Mouse (Mus musculus) hindbrain, embryonic 13.5 days (tissue): ENCODE measurements around the gene Mcemp1. TPM values are rescaled to one million over a fixed set of nuclear protein-coding genes. Genes with fewer than 3 reads are reported as not detected.

Experiments used
- ATAC-seq: fragments of 200-750 bp; cut with Nextera tagmentation; 2 replicates; pipeline ENCODE4 v1.8.0; 2017; ENCODE audit warnings: moderate TSS enrichment; ENCODE audit not compliant: low FRiP score
- H3K27ac ChIP-seq: fragments of 300-500 bp; sonication (generic); 2 replicates; pipeline ENCODE4 v1.5.1; 2015; ENCODE audit warnings: inconsistent platforms, mild to moderate bottlenecking, moderate library complexity
- H3K27me3 ChIP-seq: fragments of 300-500 bp; sonication (generic); 2 replicates; pipeline ENCODE4 v1.6.1; 2015; ENCODE audit warnings: mild to moderate bottlenecking, inconsistent platforms
- H3K36me3 ChIP-seq: fragments of 300-500 bp; sonication (generic); 2 replicates; pipeline ENCODE4 v1.6.1; 2015; ENCODE audit warnings: mild to moderate bottlenecking, inconsistent platforms
- H3K4me1 ChIP-seq: fragments of 300-500 bp; sonication (generic); replicated peaks from 2 replicates; pipeline ENCODE4 v1.6.1; 2015; ENCODE audit warnings: inconsistent platforms
- H3K4me2 ChIP-seq: fragments of 300-500 bp; sonication (generic); 2 replicates; pipeline ENCODE4 v1.6.1; 2015; ENCODE audit warnings: inconsistent platforms, mild to moderate bottlenecking, moderate library complexity
- H3K4me3 ChIP-seq: fragments of 300-500 bp; sonication (generic); 2 replicates; pipeline ENCODE4 v1.5.1; 2015; ENCODE audit warnings: mild to moderate bottlenecking, inconsistent platforms
- H3K9ac ChIP-seq: fragments of 300-500 bp; sonication (generic); 2 replicates; pipeline ENCODE4 v1.6.1; 2015; ENCODE audit warnings: mild to moderate bottlenecking, inconsistent platforms
- H3K9me3 ChIP-seq: fragments of 300-500 bp; sonication (generic); 2 replicates; pipeline ENCODE4 v1.6.1; 2016; ENCODE audit warnings: inconsistent platforms
- WGBS: fragments of 180-500 bp; shearing (Covaris S2); methylation state at CpG from one replicate; pipeline ENCODE4 v1.1.7; 2015; 5-methylcytosine and 5-hydroxymethylcytosine counted together
- polyA plus RNA-seq: library from polyadenylated mRNA; unstranded; fragments of >200 nt; fragmentation: Nextera tagmentation; extraction: Ambion mirVana; gene quantifications from 2 replicates; pipeline ENCODE4 v1.2.1, GENCODE M21; 2015

The Mcemp1 gene
- polyA plus RNA-seq, 1 experiment from 2014 or later, result 0.10 TPM

DNA sequence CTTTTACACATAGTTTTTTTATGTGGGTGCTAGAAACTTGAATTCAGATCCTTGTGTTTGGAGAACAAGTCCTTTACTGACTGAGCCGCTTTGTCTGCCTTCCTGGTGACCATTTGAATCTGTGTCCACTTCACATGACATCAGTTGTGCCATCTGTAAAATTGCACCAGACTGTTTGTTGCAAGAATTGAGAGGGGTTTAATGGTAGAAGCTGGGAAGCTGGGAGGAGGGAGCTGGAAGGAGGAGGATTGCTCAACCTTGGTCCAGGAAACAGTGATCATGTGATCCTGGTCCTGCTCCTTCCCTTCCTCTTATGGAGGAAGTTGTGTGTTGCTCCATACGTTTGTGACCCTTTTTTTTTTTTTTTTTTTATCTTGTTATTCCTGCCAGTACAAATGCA is 17.3 kb upstream of the Mcemp1 start:
- Histone ChIP-seq H3K4me2 (no peak overlapping the region), H3K27ac (no peak overlapping the region), H3K36me3 (no peaks in the 10 kb centered on the region), H3K27me3 (no peaks in the 10 kb centered on the region), H3K9me3 (no peaks in the 10 kb centered on the region), H3K9ac (no peak overlapping the region), H3K4me1 (no peaks in the 10 kb centered on the region), H3K4me3 (no peak overlapping the region)
- ATAC-seq, result no peak
- WGBS, result 94% methylated on average over 1 of the region's 2 CpGs

DNA sequence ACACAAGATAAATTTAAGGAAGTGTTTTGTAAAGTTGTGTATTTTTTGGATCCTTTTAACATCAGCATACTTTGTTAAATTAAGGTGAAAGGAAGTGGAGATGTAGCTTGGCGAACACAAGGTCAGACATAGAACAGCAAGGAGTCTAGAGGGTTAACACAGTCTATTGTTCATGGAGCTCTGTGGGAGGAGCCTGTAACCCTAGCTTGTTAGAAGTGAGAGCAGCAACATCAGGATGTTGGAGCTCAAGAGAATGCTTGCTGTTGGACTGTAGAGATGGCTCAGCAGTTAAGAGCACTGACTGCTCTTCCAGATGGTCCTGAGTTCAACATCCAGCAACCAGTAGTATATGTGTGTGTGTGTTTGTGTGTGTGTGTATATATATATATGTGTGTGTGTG is 16.6 kb upstream of the Mcemp1 start:
- WGBS, result 36% methylated on average over 1 of the region's 1 CpGs
- H3K9ac ChIP-seq, result no peak overlapping the region
- no peak overlapping the region for H3K27ac ChIP-seq

DNA sequence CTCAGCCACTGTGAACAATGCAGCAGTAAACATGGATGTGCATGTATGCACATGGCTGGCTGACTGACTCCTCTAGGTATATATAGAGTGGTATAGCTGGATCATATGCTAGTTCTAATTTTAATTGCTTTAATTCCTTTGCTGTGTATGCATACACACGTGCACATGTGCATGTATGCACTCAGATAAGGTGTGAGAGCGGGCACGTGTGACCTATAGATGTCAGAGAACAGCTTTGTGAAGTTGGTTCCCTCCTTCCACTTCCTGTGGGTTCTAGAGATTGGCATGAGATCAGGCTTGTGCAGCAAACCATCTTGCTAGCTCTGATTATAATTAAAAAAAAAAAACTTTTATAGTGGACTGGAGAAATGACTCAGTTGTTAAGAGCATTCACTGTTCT is 12.7 kb upstream of the Mcemp1 start:
- no peak overlapping the region for H3K4me3 ChIP-seq

More for the DNA sequence above, 16.6 kb upstream of the Mcemp1 start:
- no peaks in the 10 kb centered on the region for H3K27me3 ChIP-seq
- H3K4me3 ChIP-seq, result no peak overlapping the region
- H3K9me3 ChIP-seq, result no peaks in the 10 kb centered on the region
- no peaks in the 10 kb centered on the region for H3K36me3 ChIP-seq
- no peaks in the 10 kb centered on the region for H3K4me1 ChIP-seq
- ATAC-seq, result no peak
- H3K4me2 ChIP-seq, result no peak overlapping the region

DNA sequence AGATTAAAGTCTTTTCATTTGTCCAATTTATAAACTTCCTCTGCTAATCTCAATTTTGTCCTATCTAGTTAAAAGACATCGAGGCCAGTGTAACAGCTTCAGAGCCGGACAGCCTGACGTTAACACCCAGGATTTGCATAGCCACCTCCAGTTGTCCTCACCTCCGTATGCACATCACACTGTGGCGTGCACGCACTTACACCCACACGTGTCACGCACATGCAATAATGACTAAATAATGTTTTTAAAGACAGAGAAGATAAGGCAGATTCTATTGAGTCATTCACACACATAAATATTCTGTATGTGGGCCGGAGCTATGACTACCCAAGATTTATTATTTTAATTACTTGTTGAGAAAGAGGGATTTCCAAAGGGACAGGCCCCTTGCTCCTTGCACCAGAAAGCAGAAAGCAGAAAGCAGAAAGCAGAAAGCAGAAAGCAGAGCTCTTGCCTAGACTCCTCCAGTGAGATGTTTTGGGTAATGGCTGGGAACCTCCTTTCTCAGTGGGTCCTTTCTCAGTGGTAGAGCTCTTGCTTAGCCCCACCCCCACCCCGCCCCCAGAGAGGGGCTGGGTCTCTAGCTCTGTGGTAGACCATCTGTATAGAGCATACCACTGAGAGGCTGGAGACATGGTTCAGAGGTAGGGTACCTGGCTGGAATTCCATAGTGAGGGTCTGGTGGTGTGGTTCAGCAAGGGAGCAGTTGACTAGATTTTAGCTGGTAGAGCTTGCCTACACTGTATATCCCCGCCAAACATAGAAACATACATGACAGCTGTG is 10.6 kb upstream of the Mcemp1 start:
- H3K9ac ChIP-seq, result no peak overlapping the region
- H3K27me3 ChIP-seq, result no peaks in the 10 kb centered on the region
- ATAC-seq, result 0 out of 2 replicates have a peak, but pooled peaks have one; percentile 6
- 72% methylated on average over 11 of the region's 11 CpGs for WGBS
- peaks cover 8% of the 10 kb centered on the region for H3K4me1 ChIP-seq
- H3K4me3 ChIP-seq, result no peak overlapping the region
- H3K4me2 ChIP-seq, result no peak overlapping the region
- H3K36me3 ChIP-seq, result no peaks in the 10 kb centered on the region
- no peak overlapping the region for H3K27ac ChIP-seq
- no peaks in the 10 kb centered on the region for H3K9me3 ChIP-seq

More for the DNA sequence above, 12.7 kb upstream of the Mcemp1 start:
- H3K36me3 ChIP-seq, result no peaks in the 10 kb centered on the region
- 73% methylated on average over 3 of the region's 3 CpGs for WGBS
- no peaks in the 10 kb centered on the region for H3K9me3 ChIP-seq
- H3K9ac ChIP-seq, result no peak overlapping the region
- no peak for ATAC-seq
- no peak overlapping the region for H3K27ac ChIP-seq
- peaks cover 8% of the 10 kb centered on the region for H3K4me1 ChIP-seq
- H3K4me2 ChIP-seq, result no peak overlapping the region
- H3K27me3 ChIP-seq, result no peaks in the 10 kb centered on the region

DNA sequence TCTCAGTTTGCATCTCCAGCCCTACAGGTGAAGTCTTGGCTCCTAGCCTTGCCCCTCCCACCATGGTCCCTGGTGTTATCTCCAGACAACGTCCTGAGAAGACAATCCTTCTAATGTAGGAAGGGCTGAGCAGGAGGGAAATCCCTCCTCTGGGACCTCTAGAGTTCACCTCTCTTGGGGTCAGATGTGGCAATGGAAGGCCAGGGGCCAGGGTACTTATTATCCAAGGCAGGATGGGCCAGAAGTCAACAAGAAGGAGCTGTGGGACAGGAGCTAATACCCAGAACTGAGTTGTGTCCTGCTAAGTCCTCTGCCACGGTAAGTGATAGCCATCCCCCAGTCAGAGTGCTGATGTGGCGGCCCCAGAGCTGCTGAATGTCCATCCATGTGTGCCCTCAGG is 10.0 kb upstream of the Mcemp1 start, which contains the start of gene Retn:
TSS of gene Retn (plus strand) at position 245 of the 400 bp plus-strand sequence.
- WGBS, result 86% methylated on average over 3 of the region's 3 CpGs
- ATAC-seq, result no peak
- Histone ChIP-seq H3K27ac (no peak within 1 kb of the TSS), H3K4me3 (no peak within 1 kb of the TSS), H3K4me1 (peaks cover 8% of the 10 kb centered on the region), H3K27me3 (no peaks in the 10 kb centered on the region), H3K9ac (no peak within 1 kb of the TSS), H3K4me2 (no peak within 1 kb of the TSS), H3K9me3 (no peaks in the 10 kb centered on the region), H3K36me3 (no peaks in the 10 kb centered on the region)

DNA sequence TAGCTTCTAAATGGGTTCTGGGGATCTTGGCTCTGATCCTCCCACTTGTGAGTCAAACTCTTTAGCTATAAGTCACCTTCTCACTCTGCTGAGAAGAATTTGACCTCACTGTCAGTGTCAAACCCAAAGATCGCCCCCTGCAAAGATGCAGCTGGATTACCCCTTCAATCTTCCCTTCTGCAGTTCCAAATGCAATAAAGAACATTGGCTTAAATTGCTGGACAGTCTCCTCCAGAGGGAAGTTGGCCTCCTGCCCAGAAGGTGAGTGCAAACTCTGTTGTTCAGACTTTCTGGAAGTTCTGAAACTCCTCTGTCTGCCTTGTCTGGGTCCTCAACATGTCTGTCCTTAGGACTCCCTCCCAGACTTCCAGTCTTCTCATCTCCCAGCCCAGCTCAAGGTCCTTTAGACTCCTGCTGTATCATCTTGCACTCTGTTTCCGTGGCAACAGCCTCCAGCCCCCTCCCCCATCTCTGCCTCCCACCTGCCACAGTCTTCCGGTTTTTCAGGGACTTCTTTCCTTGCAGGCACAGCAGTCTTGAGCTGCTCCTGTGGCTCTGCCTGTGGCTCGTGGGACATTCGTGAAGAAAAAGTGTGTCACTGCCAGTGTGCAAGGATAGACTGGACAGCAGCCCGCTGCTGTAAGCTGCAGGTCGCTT is 8.7 kb upstream of the Mcemp1 start:
- WGBS, result 26% methylated on average over 7 of the region's 7 CpGs
- H3K4me3 ChIP-seq, result no peak overlapping the region

DNA sequence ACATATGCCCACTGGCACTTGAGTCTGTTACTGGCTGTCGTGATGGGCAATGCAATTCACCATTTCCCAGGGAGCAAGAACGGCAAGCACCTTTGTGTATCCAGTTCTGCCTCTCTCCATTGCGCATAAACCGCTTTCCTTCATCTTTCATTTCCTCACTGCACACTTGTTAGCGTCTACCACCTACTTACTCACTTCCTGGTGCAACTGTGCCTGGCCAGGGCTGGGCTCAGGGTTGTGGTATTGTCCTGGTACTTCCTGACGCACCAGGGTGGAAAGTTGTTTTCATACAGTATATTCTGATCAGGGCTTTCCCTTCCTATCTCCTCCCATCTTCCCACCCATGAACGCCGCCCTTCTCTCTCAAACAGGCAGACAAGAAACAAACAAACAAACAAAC is 4.7 kb upstream of the Mcemp1 start:
- Histone ChIP-seq H3K9ac (no peak overlapping the region), H3K27me3 (0 out of 2 replicates have a peak, but pooled peaks cover 1% of the 10 kb centered on the region), H3K4me1 (peaks cover 8% of the 10 kb centered on the region), H3K4me3 (no peak overlapping the region), H3K9me3 (no peaks in the 10 kb centered on the region), H3K36me3 (no peaks in the 10 kb centered on the region), H3K27ac (no peak overlapping the region), H3K4me2 (no peak overlapping the region)
- no peak for ATAC-seq
- WGBS, result 88% methylated on average over 8 of the region's 8 CpGs

More for the DNA sequence above, 8.7 kb upstream of the Mcemp1 start:
- H3K9me3 ChIP-seq, result no peaks in the 10 kb centered on the region
- no peak overlapping the region for H3K27ac ChIP-seq
- H3K9ac ChIP-seq, result 0 out of 2 replicates have a peak overlapping the region, but pooled peaks have one; percentile 1
- H3K27me3 ChIP-seq, result no peaks in the 10 kb centered on the region
- peak; percentile 53; the same call in 1 of the 2 replicates for ATAC-seq
- no peaks in the 10 kb centered on the region for H3K36me3 ChIP-seq
- peak overlapping the region; percentile 22; the same call in 1 of the 2 replicates for H3K4me2 ChIP-seq
- H3K4me1 ChIP-seq, result peaks cover 8% of the 10 kb centered on the region

DNA sequence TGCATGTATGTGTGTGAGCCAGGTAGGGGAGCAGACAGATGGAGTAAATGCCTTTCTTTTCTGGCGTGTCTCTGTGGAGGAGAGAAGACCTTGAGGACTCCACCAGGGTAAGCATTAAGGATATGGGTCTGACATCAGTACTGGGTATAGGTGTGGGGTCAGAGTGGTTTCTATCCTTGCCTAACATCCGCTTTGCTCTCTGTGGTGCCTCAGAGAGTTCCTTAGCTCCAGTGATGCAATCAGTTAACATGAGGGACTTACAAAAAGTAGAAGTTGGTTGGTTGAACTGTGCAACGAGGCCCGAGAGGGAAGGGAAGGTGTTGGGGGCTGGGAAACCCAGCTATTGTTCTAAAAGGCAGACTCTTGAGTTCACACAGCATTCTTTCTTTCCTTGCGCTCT is 1.1 kb upstream of the Mcemp1 start:
- Histone ChIP-seq H3K4me1 (no peaks in the 10 kb centered on the region), H3K27me3 (0 out of 2 replicates have a peak, but pooled peaks cover 3% of the 10 kb centered on the region), H3K4me2 (no peak overlapping the region), H3K27ac (no peak overlapping the region), H3K4me3 (no peak overlapping the region), H3K9me3 (no peaks in the 10 kb centered on the region), H3K9ac (no peak overlapping the region), H3K36me3 (no peaks in the 10 kb centered on the region)
- no peak for ATAC-seq
- WGBS, result 64% methylated on average over 5 of the region's 5 CpGs

DNA sequence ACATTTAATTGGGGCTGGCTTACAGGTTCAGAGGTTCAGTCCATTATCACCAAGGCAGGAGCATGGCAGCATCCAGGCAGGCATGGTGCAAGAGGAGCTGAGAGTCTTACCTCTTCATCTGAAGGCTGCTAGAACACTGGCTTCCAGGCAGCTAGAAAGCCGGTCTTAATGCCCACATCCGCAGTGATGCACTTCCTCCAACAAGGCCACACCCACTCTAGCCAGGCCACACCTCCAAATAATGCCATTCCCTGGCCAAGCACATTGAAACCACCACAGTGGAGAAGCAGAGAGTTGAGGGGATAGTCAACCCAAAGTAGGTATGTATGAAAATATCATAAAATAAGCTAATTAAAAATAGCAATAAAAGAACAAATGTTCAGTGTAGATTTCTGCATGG is 4.8 kb downstream of the Mcemp1 start:
- 95% methylated on average over 2 of the region's 2 CpGs for WGBS
- no peak overlapping the region for H3K4me3 ChIP-seq
- 0 out of 2 replicates have a peak, but pooled peaks cover 3% of the 10 kb centered on the region for H3K27me3 ChIP-seq
- no peaks in the 10 kb centered on the region for H3K9me3 ChIP-seq
- H3K27ac ChIP-seq, result no peak overlapping the region
- ATAC-seq, result no peak
- no peaks in the 10 kb centered on the region for H3K36me3 ChIP-seq
- H3K4me2 ChIP-seq, result no peak overlapping the region
- no peak overlapping the region for H3K9ac ChIP-seq
- 0 out of 2 replicates have a peak, but pooled peaks cover 7% of the 10 kb centered on the region for H3K4me1 ChIP-seq

DNA sequence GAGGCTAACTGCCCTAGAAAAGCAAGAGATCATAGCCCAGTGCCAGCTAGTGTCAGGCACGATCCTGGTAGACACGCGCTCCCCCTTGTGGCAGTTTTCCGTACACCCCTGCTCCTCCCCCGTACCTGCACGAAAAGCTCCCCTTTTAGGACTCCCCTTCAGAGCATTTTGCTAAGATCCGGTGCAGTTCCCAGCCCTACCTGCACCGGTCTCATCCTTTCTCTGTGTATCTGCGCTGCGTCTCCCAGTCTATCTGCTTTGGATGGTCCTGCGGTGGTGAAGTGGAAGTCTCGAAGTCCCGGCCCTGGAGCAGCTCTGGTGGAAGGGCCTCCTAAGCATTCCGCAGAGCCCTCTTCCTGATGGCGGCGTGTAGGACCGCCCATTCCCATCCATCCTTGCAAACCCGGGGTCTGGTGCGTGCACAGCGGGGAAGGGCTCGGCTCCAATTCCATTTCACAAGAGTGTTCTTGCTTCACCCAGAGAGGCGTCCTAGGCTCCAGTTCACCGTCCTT is 6.5 kb downstream of the Mcemp1 start, which contains the start of gene Fcor:
TSS of gene Fcor (minus strand) at position 383 of the 512 bp plus-strand sequence.
- peak; percentile 89 for ATAC-seq

DNA sequence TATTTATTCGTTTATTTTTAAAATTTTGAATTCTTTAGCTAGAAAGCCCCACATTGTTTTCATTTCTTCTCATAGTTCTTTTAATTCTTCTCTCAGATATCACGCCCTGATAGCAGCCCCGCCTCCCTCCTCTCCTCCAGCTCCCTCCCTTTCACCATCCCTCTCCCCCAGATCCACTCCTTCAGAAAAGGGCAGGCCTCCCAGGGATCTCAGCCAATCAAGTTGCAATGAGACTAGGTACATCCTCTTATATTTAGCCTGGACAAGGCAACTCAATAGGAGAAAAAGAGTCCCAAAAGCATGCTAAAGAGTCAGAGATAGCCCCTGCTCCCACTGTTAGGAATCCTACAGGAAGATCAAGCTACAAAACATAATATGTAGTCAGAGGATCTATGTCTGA is 9.1 kb downstream of the Mcemp1 start:
- no peak for ATAC-seq
- no peaks in the 10 kb centered on the region for H3K9me3 ChIP-seq

More for the DNA sequence above, 6.5 kb downstream of the Mcemp1 start, which contains the start of gene Fcor:
- no peaks in the 10 kb centered on the region for H3K36me3 ChIP-seq
- H3K4me2 ChIP-seq, result peak within 1 kb of the TSS; percentile 61
- peak within 1 kb of the TSS; percentile 48 for H3K4me3 ChIP-seq
- H3K27ac ChIP-seq, result peak within 1 kb of the TSS; percentile 83
- H3K27me3 ChIP-seq, result no peaks in the 10 kb centered on the region
- under 1% methylated on average over 23 of the region's 23 CpGs for WGBS
- peak within 1 kb of the TSS; percentile 67 for H3K9ac ChIP-seq
- H3K4me1 ChIP-seq, result peaks cover 12% of the 10 kb centered on the region
- no peaks in the 10 kb centered on the region for H3K9me3 ChIP-seq

More for the DNA sequence above, 9.1 kb downstream of the Mcemp1 start:
- Histone ChIP-seq H3K27ac (no peak overlapping the region), H3K36me3 (peaks cover 10% of the 10 kb centered on the region), H3K9ac (no peak overlapping the region), H3K4me1 (peaks cover 30% of the 10 kb centered on the region), H3K4me3 (no peak overlapping the region), H3K27me3 (no peaks in the 10 kb centered on the region), H3K4me2 (no peak overlapping the region)
- 42% methylated on average over 3 of the region's 3 CpGs for WGBS
